Comparison of ENCODE assay signal across 10 mouse cellular contexts in genomic region chr14:10526800-10527199, GRCm38 (mm10).
DNase-seq lines count a peak whose midpoint lies in the region; ATAC-seq and TF ChIP-seq lines count a peak whose summit lies in the region.
"Had no signal": no experiment of that assay in that cellular context is flagged by ENCODE, and none has a peak within 500 bp of the region (broad histone marks: within the 10 kb centered on the region; RNA-seq: fewer than 3 reads in every experiment).

No protein-coding gene starts in this region.

- DNase-seq in kidney, postnatal 0 days (ENCODE audit: low spot score): peak; percentile 14
- DNase-seq in kidney, adult 9 months: no peak
- peak; percentile 19 to 23 for DNase-seq in heart, postnatal 10 days
- peak; percentile 47 for DNase-seq in thymus, adult 2 months
- DNase-seq in layer of hippocampus, postnatal 25 days (ENCODE audit: extremely low spot score in 1 of 2, low spot score in 1 of 2): no peak
- DNase-seq: layer of hippocampus, adult 9-11 months; liver, postnatal 0 days had no signal

- no peak for TF ChIP-seq POLR2A in thymus, adult 2 months (IDR thresholded peaks at IDR 0.05; ENCODE audit: control insufficient read depth, extremely low read depth, insufficient read depth, low read length, poor library complexity)

- TF ChIP-seq CTCF in kidney, postnatal 0 days (IDR thresholded peaks at IDR 0.05; ENCODE audit: low read depth): no peak
- no peak for TF ChIP-seq CTCF in thymus, adult 2 months (IDR thresholded peaks at IDR 0.05; ENCODE audit: borderline replicate concordance, control insufficient read depth, extremely low read depth, insufficient read depth, low read length, poor library complexity)

- H3K27me3 ChIP-seq in kidney, postnatal 0 days (ENCODE audit: insufficient read depth, low read length): no peaks in the 10 kb centered on the region
- no peaks in the 10 kb centered on the region for H3K27me3 ChIP-seq in thymus, adult 2 months (ENCODE audit: control insufficient read depth, insufficient read depth, low read length)
- H3K27me3 ChIP-seq in neural tube, embryonic 15.5 days (replicated peaks): no peaks in the 10 kb centered on the region

- H3K4me2 ChIP-seq in kidney, postnatal 0 days (ENCODE audit: low read length): no peak overlapping the region
- no peak overlapping the region for H3K4me2 ChIP-seq in neural tube, embryonic 15.5 days

- no peak for ATAC-seq in kidney, postnatal 0 days (replicated peaks; ENCODE audit: low FRiP score, low read depth)
- ATAC-seq in activated CD4-positive, CD25-positive, alpha-beta regulatory T cell, adult 4 months: peak; percentile 36
- no peak for ATAC-seq in neural tube, embryonic 15.5 days (ENCODE audit: low FRiP score)
- no peak for ATAC-seq in erythroid progenitor cell, adult 5-6 weeks (replicated peaks; ENCODE audit: low FRiP score, poor library complexity, severe bottlenecking)
- ATAC-seq: liver, postnatal 0 days had no signal

- H3K9me3 ChIP-seq in kidney, postnatal 0 days (replicated peaks; ENCODE audit: low read length): no peaks in the 10 kb centered on the region
- no peaks in the 10 kb centered on the region for H3K9me3 ChIP-seq in neural tube, embryonic 15.5 days (replicated peaks)

- no peak overlapping the region for H3K4me3 ChIP-seq in kidney, postnatal 0 days (replicated peaks; ENCODE audit: low read depth, low read length)
- no peak overlapping the region for H3K4me3 ChIP-seq in thymus, adult 2 months (ENCODE audit: control insufficient read depth, insufficient read depth, low read length)
- no peak overlapping the region for H3K4me3 ChIP-seq in neural tube, embryonic 15.5 days (replicated peaks)

- no peaks in the 10 kb centered on the region for H3K4me1 ChIP-seq in kidney, postnatal 0 days (replicated peaks; ENCODE audit: insufficient read depth, low read length)
- peaks cover 7% of the 10 kb centered on the region for H3K4me1 ChIP-seq in thymus, adult 2 months (replicated peaks; ENCODE audit: control insufficient read depth, insufficient read depth, low read length)
- H3K4me1 ChIP-seq in neural tube, embryonic 15.5 days: no peaks in the 10 kb centered on the region

- no peak overlapping the region for H3K27ac ChIP-seq in kidney, postnatal 0 days
- peak overlapping the region; percentile 39 for H3K27ac ChIP-seq in thymus, adult 2 months (ENCODE audit: control insufficient read depth, insufficient read depth, low read length)
- H3K27ac ChIP-seq in neural tube, embryonic 15.5 days (replicated peaks): no peak overlapping the region

- intact Hi-C loops in heart, postnatal 10 days (cut with DNase I): no loop called here

- WGBS in kidney, postnatal 0 days: 57% methylated on average over 2 of the region's 2 CpGs
- 16% methylated on average over 2 of the region's 2 CpGs for WGBS in thymus, adult 2 months
- WGBS in neural tube, embryonic 15.5 days: 15% methylated on average over 2 of the region's 2 CpGs

- no peak overlapping the region for H3K9ac ChIP-seq in kidney, postnatal 0 days (ENCODE audit: low read depth, low read length)
- H3K9ac ChIP-seq in neural tube, embryonic 15.5 days (replicated peaks): no peak overlapping the region
- H3K9ac ChIP-seq: liver, postnatal 0 days had no signal

- H3K36me3 ChIP-seq in kidney, postnatal 0 days (ENCODE audit: insufficient read depth, low read length): no peaks in the 10 kb centered on the region
- H3K36me3 ChIP-seq in thymus, adult 2 months (ENCODE audit: control insufficient read depth, insufficient read depth, low read length): no peaks in the 10 kb centered on the region
- no peaks in the 10 kb centered on the region for H3K36me3 ChIP-seq in neural tube, embryonic 15.5 days

Comparison
In these comparisons a context has a peak if more than half of its experiments do, and no peak if none do; other contexts are left out.
1. DNase-seq: peak in kidney, postnatal 0 days (single experiment), heart, postnatal 10 days (2 of 2) and thymus, adult 2 months (single experiment); none in kidney, adult 9 months (single experiment) and layer of hippocampus, postnatal 25 days (0 of 2).